Mouse (Mus musculus): ENCODE measurements around the gene Hyou1.
"Not testable (repeated sequence)": the region's sequence is repeated elsewhere in the genome, so short reads cannot be mapped to it uniquely, and the experiment has no call there.

The Hyou1 gene

GRCm38 (mm10) chr9:44401081-44401480, 21.8 kb downstream of the Hyou1 start:
- no peak for DNase-seq (ENCODE audit: extremely low spot score, low read depth, low spot score)

- DNase-seq (ENCODE audit: extremely low spot score, low read depth, low spot score), result no peak
Observed at GRCm38 (mm10) chr9:44405011-44405410, 25.7 kb downstream of the Hyou1 start.

GRCm38 (mm10) chr9:44406906-44407751, 27.8 kb downstream of the Hyou1 start, which contains the start of the genes Rps25 and Trappc4:
TSS of gene Rps25 (plus strand) at chr9:44407139.
TSS of gene Trappc4 (minus strand) at chr9:44407600.
- peak; percentile 96 for DNase-seq (ENCODE audit: extremely low spot score, low read depth, low spot score)

GRCm38 (mm10) chr9:44407752-44408097, 28.4 kb downstream of the Hyou1 start:
- no peak for DNase-seq (ENCODE audit: extremely low spot score, low read depth, low spot score)

- DNase-seq (ENCODE audit: extremely low spot score, low read depth, low spot score), result not testable (repeated sequence)
Observed at GRCm38 (mm10) chr9:44408693-44409092, 29.4 kb downstream of the Hyou1 start.

- no peak for DNase-seq (ENCODE audit: extremely low spot score, low read depth, low spot score)
Observed at GRCm38 (mm10) chr9:44410647-44411336, 31.5 kb downstream of the Hyou1 start.

GRCm38 (mm10) chr9:44411601-44412130, 32.4 kb downstream of the Hyou1 start:
- DNase-seq (ENCODE audit: extremely low spot score, low read depth, low spot score), result no peak

- DNase-seq (ENCODE audit: extremely low spot score, low read depth, low spot score), result no peak
Observed at GRCm38 (mm10) chr9:44412306-44412705, 33.0 kb downstream of the Hyou1 start.

GRCm38 (mm10) chr9:44412781-44413180, 33.5 kb downstream of the Hyou1 start:
- DNase-seq (ENCODE audit: extremely low spot score, low read depth, low spot score), result no peak

- no peak for DNase-seq (ENCODE audit: extremely low spot score, low read depth, low spot score)
Observed at GRCm38 (mm10) chr9:44417156-44417891, 38.0 kb downstream of the Hyou1 start.

- DNase-seq (ENCODE audit: extremely low spot score, low read depth, low spot score), result peak; percentile 83
Observed at GRCm38 (mm10) chr9:44417892-44418363, 38.6 kb downstream of the Hyou1 start.

- DNase-seq (ENCODE audit: extremely low spot score, low read depth, low spot score), result no peak
Observed at GRCm38 (mm10) chr9:44418519-44419385, 39.5 kb downstream of the Hyou1 start, which contains the start of gene Ccdc84. TSS of gene Ccdc84 (minus strand) at chr9:44418569.

- not testable (repeated sequence) for DNase-seq (ENCODE audit: extremely low spot score, low read depth, low spot score)
Observed at GRCm38 (mm10) chr9:44419730-44420129, 40.4 kb downstream of the Hyou1 start.

GRCm38 (mm10) chr9:44420280-44420898, 41.1 kb downstream of the Hyou1 start:
- DNase-seq (ENCODE audit: extremely low spot score, low read depth, low spot score), result no peak

GRCm38 (mm10) chr9:44423576-44423975, 44.3 kb downstream of the Hyou1 start:
- no peak for DNase-seq (ENCODE audit: extremely low spot score, low read depth, low spot score)

GRCm38 (mm10) chr9:44432577-44433185, 53.4 kb downstream of the Hyou1 start:
- DNase-seq (ENCODE audit: extremely low spot score, low read depth, low spot score), result no peak

GRCm38 (mm10) chr9:44435747-44436146, 56.5 kb downstream of the Hyou1 start:
- DNase-seq (ENCODE audit: extremely low spot score, low read depth, low spot score), result no peak

- DNase-seq (ENCODE audit: extremely low spot score, low read depth, low spot score), result no peak
Observed at GRCm38 (mm10) chr9:44440961-44441360, 61.7 kb downstream of the Hyou1 start, which contains the start of gene Foxr1. TSS of gene Foxr1 (minus strand) at chr9:44441136.

All from hindlimb bud, embryonic 11.5 days (tissue).